Mouse (Mus musculus): ENCODE results near the gene Skida1.

Gene Skida1

GRCm38 (mm10) chr2:18015581-18015980 lies 33.3 kb downstream of the Skida1 start:
- DNase-seq (ENCODE audit: low read depth): no peak

- DNase-seq (ENCODE audit: low read depth): no peak
Observed at GRCm38 (mm10) chr2:18012866-18013265, 36.0 kb downstream of the Skida1 start.

GRCm38 (mm10) chr2:18011226-18011625 lies 37.6 kb downstream of the Skida1 start:
- no peak for DNase-seq (ENCODE audit: low read depth)

- DNase-seq (ENCODE audit: low read depth): peak; percentile 85
Observed at GRCm38 (mm10) chr2:18005137-18005536, 43.7 kb downstream of the Skida1 start.

GRCm38 (mm10) chr2:18004286-18004685 lies 44.6 kb downstream of the Skida1 start:
- peak; percentile 25 for DNase-seq (ENCODE audit: low read depth)

- DNase-seq (ENCODE audit: low read depth): no peak
Observed at GRCm38 (mm10) chr2:18002306-18002705, 46.5 kb downstream of the Skida1 start.

- DNase-seq (ENCODE audit: low read depth): no peak
Observed at GRCm38 (mm10) chr2:17996858-17997257, 52.0 kb downstream of the Skida1 start, which contains the start of gene H2al2a. Gene H2al2a (minus strand): TSS chr2:17996958.
